Mouse (Mus musculus) embryo, embryonic 11 days (tissue): Measurements from ENCODE around the gene Napepld.
"Not testable (repeated sequence)": the region's sequence is repeated elsewhere in the genome, so short reads cannot be mapped to it uniquely, and the experiment has no call there.

ENCODE experiments used
- DNase-seq: peaks from one replicate; pipeline ENCODE4 v3.0.0-alpha.2; 2015

The Napepld gene

GRCm38 (mm10) chr5:21703708-21704107 is 2.5 kb upstream of the Napepld start:
- DNase-seq, result no peak

GRCm38 (mm10) chr5:21702873-21703475 is 1.8 kb upstream of the Napepld start:
- no peak for DNase-seq

- DNase-seq, result no peak
These were observed 791 bp upstream of the Napepld start for GRCm38 (mm10) chr5:21702009-21702364.

- DNase-seq, result no peak
These were observed 262 bp downstream of the Napepld start for GRCm38 (mm10) chr5:21700934-21701333.

GRCm38 (mm10) chr5:21700272-21700821 is 849 bp downstream of the Napepld start:
- DNase-seq, result peak; percentile 7

GRCm38 (mm10) chr5:21699555-21699954 is 1.6 kb downstream of the Napepld start:
- DNase-seq, result not testable (repeated sequence)

- DNase-seq, result no peak
These were observed 6.2 kb downstream of the Napepld start for GRCm38 (mm10) chr5:21694854-21695490.

GRCm38 (mm10) chr5:21693372-21693870 is 7.8 kb downstream of the Napepld start:
- no peak for DNase-seq

- no peak for DNase-seq
These were observed 9.0 kb downstream of the Napepld start for GRCm38 (mm10) chr5:21692230-21692629.

- no peak for DNase-seq
These were observed 14.2 kb downstream of the Napepld start for GRCm38 (mm10) chr5:21687042-21687441.

- no peak for DNase-seq
These were observed 16.2 kb downstream of the Napepld start for GRCm38 (mm10) chr5:21685001-21685400.

- no peak for DNase-seq
These were observed 17.4 kb downstream of the Napepld start for GRCm38 (mm10) chr5:21683811-21684210.

- DNase-seq, result no peak
These were observed 20.3 kb downstream of the Napepld start for GRCm38 (mm10) chr5:21680940-21681339.

GRCm38 (mm10) chr5:21680029-21680428 is 21.2 kb downstream of the Napepld start:
- no peak for DNase-seq

GRCm38 (mm10) chr5:21678363-21678762 is 22.8 kb downstream of the Napepld start:
- DNase-seq, result no peak

GRCm38 (mm10) chr5:21677939-21678338 is 23.3 kb downstream of the Napepld start:
- no peak for DNase-seq

GRCm38 (mm10) chr5:21675494-21675893 is 25.7 kb downstream of the Napepld start:
- DNase-seq, result no peak

GRCm38 (mm10) chr5:21675019-21675418 is 26.2 kb downstream of the Napepld start:
- no peak for DNase-seq

GRCm38 (mm10) chr5:21673742-21674141 is 27.5 kb downstream of the Napepld start:
- DNase-seq, result no peak

GRCm38 (mm10) chr5:21672812-21673635 is 28.2 kb downstream of the Napepld start:
- DNase-seq, result peak; percentile 48

- no peak for DNase-seq
These were observed 31.9 kb downstream of the Napepld start for GRCm38 (mm10) chr5:21669307-21669706.

- no peak for DNase-seq
These were observed 33.7 kb downstream of the Napepld start for GRCm38 (mm10) chr5:21667191-21668137.
